Mouse (Mus musculus) erythroblast, embryonic 14.5 days (primary cell): ENCODE measurements around the gene Sdcbp2. TPM values are rescaled to one million over a fixed set of nuclear protein-coding genes. Genes with fewer than 3 reads are reported as not detected.

Source experiments
- H3K27me3 ChIP-seq: 2 replicates; pipeline ENCODE4 v1.6.1; 2012; ENCODE audit warnings: inconsistent platforms; ENCODE audit not compliant: control insufficient read depth
- H3K36me3 ChIP-seq: 2 replicates; pipeline ENCODE4 v1.6.1; 2012; ENCODE audit warnings: mild to moderate bottlenecking, inconsistent platforms; ENCODE audit not compliant: control insufficient read depth
- H3K4me1 ChIP-seq: 2 replicates; pipeline ENCODE4 v1.6.1; 2012; ENCODE audit warnings: inconsistent platforms; ENCODE audit not compliant: control insufficient read depth
- H3K4me3 ChIP-seq: replicated peaks from 2 replicates; pipeline ENCODE3; 2012; ENCODE audit warnings: moderate library complexity, mild to moderate bottlenecking, inconsistent platforms
- H3K9me3 ChIP-seq: 2 replicates; pipeline ENCODE4 v1.6.1; 2012; ENCODE audit warnings: low read length, inconsistent platforms, mixed read lengths; ENCODE audit not compliant: control insufficient read depth
- GATA1 ChIP-seq: IDR thresholded peaks from 2 replicates; pipeline ENCODE4 v1.6.1; 2012; ENCODE audit warnings: low read length, inconsistent platforms, mixed read lengths
- TAL1 ChIP-seq: IDR thresholded peaks from 3 replicates; pipeline ENCODE4 v1.6.1; 2012; ENCODE audit warnings: low read length, inconsistent platforms, mixed read lengths
- polyA plus RNA-seq: library from polyadenylated mRNA; stranded (reverse); fragments of >175 nt; gene quantifications from 2 replicates; pipeline ENCODE4 v1.2.3, GENCODE M21; 2012

The Sdcbp2 gene
- polyA plus RNA-seq, 1 experiment: not detected

- no peaks in the 10 kb centered on the region for H3K9me3 ChIP-seq
These were observed 63.1 kb downstream of the Sdcbp2 start for GRCm38 (mm10) chr2:151635362-151636014.

GRCm38 (mm10) chr2:151636015-151636402, 63.6 kb downstream of the Sdcbp2 start:
- no peaks in the 10 kb centered on the region for H3K36me3 ChIP-seq
- no peak overlapping the region for H3K4me3 ChIP-seq
- no peaks in the 10 kb centered on the region for H3K4me1 ChIP-seq
- no peak for TF ChIP-seq GATA1
- no peak for TF ChIP-seq TAL1
- peaks cover 33% of the 10 kb centered on the region for H3K27me3 ChIP-seq
- no peaks in the 10 kb centered on the region for H3K9me3 ChIP-seq

More at GRCm38 (mm10) chr2:151635362-151636014, 63.1 kb downstream of the Sdcbp2 start:
- no peak for TF ChIP-seq TAL1
- no peak for TF ChIP-seq GATA1
- H3K27me3 ChIP-seq: peaks cover 38% of the 10 kb centered on the region
- H3K4me3 ChIP-seq: no peak overlapping the region
- H3K36me3 ChIP-seq: no peaks in the 10 kb centered on the region
- no peaks in the 10 kb centered on the region for H3K4me1 ChIP-seq

Other genes with a start within 250 kb of the Sdcbp2 start
- not detected in 2 replicates for gene 4921509C19Rik, start 96.5 kb upstream of the Sdcbp2 start, polyA plus RNA-seq
- gene Nsfl1c, start 78.4 kb upstream of the Sdcbp2 start, polyA plus RNA-seq: 5.2 and 6.0 TPM in 2 replicates
- 3.4 and 4.3 TPM in 2 replicates for gene Fkbp1a, start 30.1 kb upstream of the Sdcbp2 start, polyA plus RNA-seq
- not detected in 2 replicates for gene Snph, start 60.0 kb downstream of the Sdcbp2 start, polyA plus RNA-seq
- gene Rad21l, start 95.9 kb downstream of the Sdcbp2 start, polyA plus RNA-seq: not detected in 2 replicates
- gene Tmem74b, start 129.4 kb downstream of the Sdcbp2 start, polyA plus RNA-seq: not detected in 2 replicates
- 5.2 and 15.3 TPM in 2 replicates for gene Psmf1, start 171.6 kb downstream of the Sdcbp2 start, polyA plus RNA-seq